Mouse (Mus musculus) heart, postnatal 0 days (tissue): ENCODE measurements around the gene 4933407L21Rik.

Source experiments
- CTCF ChIP-seq: IDR thresholded peaks from 2 replicates; pipeline ENCODE4 v1.5.1; 2016; ENCODE audit warnings: antibody characterized with exemption, control low read depth, low read depth
- EP300 ChIP-seq: IDR thresholded peaks from 2 replicates; pipeline ENCODE4 v1.6.1; 2016; ENCODE audit warnings: antibody characterized with exemption, low read depth

DNA sequence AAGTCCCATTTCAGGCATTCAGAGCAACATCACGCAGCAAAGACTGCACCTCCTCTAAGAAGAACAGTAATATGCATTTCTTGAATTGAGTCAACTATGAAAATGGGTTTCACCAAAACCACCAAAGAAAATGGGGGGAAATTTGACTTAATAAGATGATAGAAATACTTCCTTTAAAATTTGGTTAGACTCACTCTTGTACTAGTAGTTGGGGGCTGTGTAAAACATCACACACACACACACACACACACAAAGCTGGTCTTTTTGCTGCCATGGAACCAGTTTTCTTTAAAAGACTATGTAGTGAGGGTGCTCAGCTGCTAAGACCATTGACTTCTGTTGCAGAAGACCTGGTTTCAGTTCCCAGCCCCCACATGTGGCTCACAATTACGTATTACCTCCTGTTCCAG lies 45.2 kb downstream of the 4933407L21Rik start:
- no peak for TF ChIP-seq CTCF
- TF ChIP-seq EP300, result no peak
